Mouse (Mus musculus) limb, embryonic 14.5 days (tissue): ENCODE measurements at regions not wholly inside any gene's neighbourhood (a gene's known extent, or its start where the extent isn't known, plus 50 kb on each side); places are given as distances from the start of the nearest gene placed in this dataset.
"Not testable (repeated sequence)": the region's sequence is repeated elsewhere in the genome, so short reads cannot be mapped to it uniquely, and the experiment has no call there.

ENCODE experiments used
- ATAC-seq: fragments of 200-750 bp; cut with Nextera tagmentation; 2 replicates; pipeline ENCODE4 v1.8.0; 2017; ENCODE audit warnings: low read depth, moderate number of reproducible peaks, moderate TSS enrichment; ENCODE audit not compliant: low FRiP score
- DNase-seq: peaks from one replicate; pipeline ENCODE4 v3.0.0-alpha.2; 2015; ENCODE audit warnings: low spot score
- H3K27ac ChIP-seq: fragments of 300-500 bp; sonication (generic); replicated peaks from 2 replicates; pipeline ENCODE4 v1.5.1; 2014; ENCODE audit warnings: low read depth, mild to moderate bottlenecking, low read length, moderate library complexity, mixed read lengths
- H3K27me3 ChIP-seq: fragments of 300-500 bp; sonication (generic); 2 replicates; pipeline ENCODE4 v1.6.1; 2014; ENCODE audit warnings: low read length, mixed read lengths; ENCODE audit not compliant: control insufficient read depth, insufficient read depth
- H3K36me3 ChIP-seq: fragments of 300-500 bp; sonication (generic); 2 replicates; pipeline ENCODE4 v1.6.1; 2014; ENCODE audit warnings: mild to moderate bottlenecking, low read length, moderate library complexity, mixed read lengths; ENCODE audit not compliant: control insufficient read depth, insufficient read depth
- H3K4me1 ChIP-seq: fragments of 300-500 bp; sonication (generic); 2 replicates; pipeline ENCODE4 v1.6.1; 2014; ENCODE audit warnings: antibody characterized with exemption, low read length, mixed read lengths; ENCODE audit not compliant: control insufficient read depth, insufficient read depth
- H3K4me2 ChIP-seq: fragments of 300-500 bp; sonication (generic); replicated peaks from 2 replicates; pipeline ENCODE4 v1.6.1; 2014; ENCODE audit warnings: low read depth, mild to moderate bottlenecking, low read length, moderate library complexity; ENCODE audit not compliant: severe bottlenecking
- H3K4me3 ChIP-seq: fragments of 300-500 bp; sonication (generic); replicated peaks from 2 replicates; pipeline ENCODE4 v1.5.1; 2014; ENCODE audit warnings: low read length
- H3K9ac ChIP-seq: fragments of 300-500 bp; sonication (generic); 2 replicates; pipeline ENCODE4 v1.6.1; 2014; ENCODE audit warnings: mild to moderate bottlenecking, low read depth, low read length, moderate library complexity; ENCODE audit not compliant: severe bottlenecking
- H3K9me3 ChIP-seq: fragments of 300-500 bp; sonication (generic); 2 replicates; pipeline ENCODE4 v1.6.1; 2016; ENCODE audit warnings: low read length; ENCODE audit not compliant: control insufficient read depth
- POLR2A ChIP-seq: fragments of 200-500 bp; IDR thresholded peaks from 2 replicates; pipeline ENCODE4 v1.8.0; 2012; ENCODE audit warnings: inconsistent platforms, mild to moderate bottlenecking, moderate library complexity, borderline replicate concordance; ENCODE audit not compliant: insufficient read depth, insufficient read length; ENCODE audit errors: extremely low read depth
- WGBS: fragments of 180-500 bp; shearing (Covaris S2); extraction: QIAGEN DNeasy Blood & Tissue Kit; methylation state at CpG from one replicate; pipeline ENCODE4 v1.1.7; 2014; 5-methylcytosine and 5-hydroxymethylcytosine counted together

GRCm38 (mm10) chr9:52941637-52941983, 262.0 kb upstream of the AI593442 start:
- TF ChIP-seq POLR2A = no peak
- DNase-seq (no peak), ATAC-seq (no peak)
- Histone ChIP-seq H3K4me2 (no peak overlapping the region), H3K4me3 (no peak overlapping the region), H3K4me1 (peaks cover 18% of the 10 kb centered on the region), H3K27ac (no peak overlapping the region), H3K27me3 (no peaks in the 10 kb centered on the region), H3K36me3 (no peaks in the 10 kb centered on the region), H3K9ac (no peak overlapping the region), H3K9me3 (no peaks in the 10 kb centered on the region)
- WGBS = 27% methylated on average over 3 of the region's 3 CpGs

GRCm38 (mm10) chr9:52940964-52941636, 261.5 kb upstream of the AI593442 start:
- Histone ChIP-seq H3K4me1 (peaks cover 18% of the 10 kb centered on the region), H3K27ac (0 out of 2 replicates have a peak overlapping the region, but pooled peaks have one; percentile 53), H3K27me3 (no peaks in the 10 kb centered on the region), H3K36me3 (no peaks in the 10 kb centered on the region), H3K4me2 (no peak overlapping the region), H3K9me3 (no peaks in the 10 kb centered on the region), H3K9ac (no peak overlapping the region), H3K4me3 (no peak overlapping the region)
- ATAC-seq (peak; percentile 72), DNase-seq (peak; percentile 42)
- TF ChIP-seq POLR2A = no peak
- 30% methylated on average over 11 of the region's 11 CpGs for WGBS

GRCm38 (mm10) chr9:52935082-52935481, 255.5 kb upstream of the AI593442 start:
- no peak for ATAC-seq
- Histone ChIP-seq H3K4me1 (no peaks in the 10 kb centered on the region), H3K4me2 (no peak overlapping the region), H3K9ac (no peak overlapping the region), H3K27me3 (no peaks in the 10 kb centered on the region), H3K9me3 (no peaks in the 10 kb centered on the region), H3K36me3 (no peaks in the 10 kb centered on the region), H3K4me3 (no peak overlapping the region), H3K27ac (no peak overlapping the region)
- 39% methylated on average over 6 of the region's 6 CpGs for WGBS
- DNase-seq = no peak
- no peak for TF ChIP-seq POLR2A

GRCm38 (mm10) chr9:52917516-52917915, 237.9 kb upstream of the AI593442 start:
- no peak for ATAC-seq
- 77% methylated on average over 4 of the region's 4 CpGs for WGBS

GRCm38 (mm10) chr9:52888653-52889052, 209.1 kb upstream of the AI593442 start:
- H3K4me2 ChIP-seq, H3K36me3 ChIP-seq, H3K9ac ChIP-seq, H3K27ac ChIP-seq, H3K9me3 ChIP-seq, H3K4me1 ChIP-seq, ATAC-seq, H3K27me3 ChIP-seq, H3K4me3 ChIP-seq, DNase-seq: not testable (repeated sequence)
- WGBS = no CpG with 5 or more reads among the region's 2 CpGs

More at GRCm38 (mm10) chr9:52917516-52917915, 237.9 kb upstream of the AI593442 start:
- H3K27ac ChIP-seq = no peak overlapping the region
- H3K36me3 ChIP-seq = no peaks in the 10 kb centered on the region
- no peak for TF ChIP-seq POLR2A
- no peak overlapping the region for H3K9ac ChIP-seq
- no peak overlapping the region for H3K4me2 ChIP-seq
- H3K4me1 ChIP-seq = no peaks in the 10 kb centered on the region
- H3K4me3 ChIP-seq = no peak overlapping the region
- H3K27me3 ChIP-seq = no peaks in the 10 kb centered on the region
- H3K9me3 ChIP-seq = no peaks in the 10 kb centered on the region
- DNase-seq = no peak

- not testable (repeated sequence) for H3K9ac ChIP-seq, H3K4me3 ChIP-seq, H3K36me3 ChIP-seq, H3K27me3 ChIP-seq, ATAC-seq, H3K27ac ChIP-seq, H3K4me2 ChIP-seq, H3K4me1 ChIP-seq, DNase-seq, H3K9me3 ChIP-seq
- whole genome bisulfite sequencing = no CpG with 5 or more reads among the region's 3 CpGs
Observed at GRCm38 (mm10) chr9:52887997-52888396, 208.4 kb upstream of the AI593442 start.
